Mouse (Mus musculus) left cerebral cortex, adult 2 months (tissue): Measurements from ENCODE around the gene Rbfox1. TPM values are rescaled to one million over a fixed set of nuclear protein-coding genes. Genes with fewer than 3 reads are reported as not detected.

ENCODE experiments used
- DNase-seq, 2 experiments: peaks; one replicate each; pipeline ENCODE4 v3.0.0; 2021 to 2022; ENCODE audit warnings: low spot score in 2 of 2, mixed read lengths in 1 of 2; ENCODE audit errors: extremely low spot score in 1 of 2
- H3K27ac ChIP-seq: fragments of 200-600 bp; 2 replicates; pipeline ENCODE4 v1.8.1; 2022
- H3K4me3 ChIP-seq: fragments of 200-600 bp; 2 replicates; pipeline ENCODE4 v1.8.1; 2022
- CTCF ChIP-seq: fragments of 200-600 bp; IDR thresholded peaks from 2 replicates; pipeline ENCODE4 v1.8.1; 2022; ENCODE audit warnings: antibody characterized with exemption, mild to moderate bottlenecking, moderate library complexity
- intact Hi-C: fragments of 180-260 bp; cut with DNase I; formaldehyde crosslinking; loops from one replicate; pipeline ENCODE4 v1.15.1; 2025
- total RNA-seq, 2 experiments: library from RNA; stranded (reverse); gene quantifications; 2 replicates each; pipeline ENCODE4 v1.2.3; 2021

Rbfox1 gene
- total RNA-seq, 2 experiments from 2014 or later: 330 to 336 TPM

- no peak for TF ChIP-seq CTCF
- DNase-seq: no peak
- H3K27ac ChIP-seq: no peak overlapping the region
- no peak overlapping the region for H3K4me3 ChIP-seq
- intact Hi-C loops: no loop called here
These were observed 1012.6 kb downstream of the Rbfox1 start for GRCm38 (mm10) chr16:6897734-6898133.

- no peak overlapping the region for H3K27ac ChIP-seq
- no peak for DNase-seq
- H3K4me3 ChIP-seq: no peak overlapping the region
- no peak for TF ChIP-seq CTCF
- intact Hi-C loops: no loop called here
These were observed 1014.9 kb downstream of the Rbfox1 start for GRCm38 (mm10) chr16:6900006-6900405.

DNA sequence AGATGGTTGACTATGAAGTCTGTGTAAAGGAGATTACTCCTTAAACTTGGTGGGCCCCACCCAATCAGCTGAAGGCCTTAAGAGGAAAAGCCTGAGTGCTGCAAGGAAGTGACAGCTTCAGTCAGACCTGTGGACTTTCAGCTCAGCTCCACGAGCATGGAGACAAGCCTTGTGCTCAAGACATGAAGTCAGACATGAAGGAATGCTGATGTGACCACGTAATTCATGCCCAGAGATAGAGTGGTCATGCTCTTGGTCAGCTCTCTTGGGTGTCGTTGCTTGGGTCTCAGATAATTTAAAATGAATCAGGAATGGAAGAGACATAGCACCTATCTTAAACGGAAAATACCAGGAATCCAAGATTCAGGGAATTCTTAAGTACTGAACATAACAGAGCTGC is 1019.8 kb downstream of the Rbfox1 start:
- Histone ChIP-seq H3K27ac (no peak overlapping the region), H3K4me3 (no peak overlapping the region)
- no peak for TF ChIP-seq CTCF
- no peak for DNase-seq
- intact Hi-C loops: no loop called here

DNA sequence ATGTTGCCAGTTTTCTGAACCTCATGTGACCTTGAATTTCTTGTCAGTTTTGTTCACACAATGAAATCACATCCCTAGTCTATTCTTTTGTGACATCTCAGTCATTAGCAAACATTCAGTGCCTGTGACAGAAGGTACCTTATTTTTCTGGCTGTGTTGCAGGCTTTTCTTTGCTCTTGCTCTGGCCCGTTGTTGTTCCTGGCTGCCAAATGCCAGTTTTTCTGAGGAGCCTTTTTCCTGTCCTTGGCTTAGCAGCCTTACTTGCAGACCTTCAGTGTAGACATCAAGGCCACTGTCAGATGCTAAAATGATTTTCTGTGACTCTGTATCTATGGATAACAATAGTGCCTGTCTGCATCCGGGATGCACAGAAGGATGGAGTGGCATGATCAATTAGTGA is 1020.8 kb downstream of the Rbfox1 start:
- no peak overlapping the region for H3K4me3 ChIP-seq
- H3K27ac ChIP-seq: no peak overlapping the region
- TF ChIP-seq CTCF: no peak
- no peak for DNase-seq
- intact Hi-C loops: no loop called here

DNA sequence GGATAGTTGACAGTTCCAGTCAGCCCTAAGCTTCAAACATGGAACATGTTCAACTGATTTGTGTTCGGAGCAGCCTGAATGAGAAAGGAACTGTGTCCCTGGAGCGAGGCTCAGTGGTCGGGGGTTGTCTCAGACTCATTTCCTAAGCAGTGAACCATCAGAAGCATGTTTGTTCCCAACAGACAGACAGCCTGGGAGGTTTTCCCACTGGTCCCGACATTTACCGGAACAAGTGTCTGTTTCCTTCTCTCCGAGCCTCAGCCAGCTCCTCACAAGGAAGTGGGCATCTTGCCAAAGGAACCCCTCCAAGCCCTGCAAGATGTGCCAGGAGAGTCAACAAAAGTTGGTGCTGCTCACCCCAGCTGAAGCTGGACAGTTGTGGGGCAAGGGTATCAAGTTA is 1022.4 kb downstream of the Rbfox1 start:
- no peak for DNase-seq
- TF ChIP-seq CTCF: no peak
- no peak overlapping the region for H3K4me3 ChIP-seq
- intact Hi-C loops: no loop called here
- no peak overlapping the region for H3K27ac ChIP-seq

DNA sequence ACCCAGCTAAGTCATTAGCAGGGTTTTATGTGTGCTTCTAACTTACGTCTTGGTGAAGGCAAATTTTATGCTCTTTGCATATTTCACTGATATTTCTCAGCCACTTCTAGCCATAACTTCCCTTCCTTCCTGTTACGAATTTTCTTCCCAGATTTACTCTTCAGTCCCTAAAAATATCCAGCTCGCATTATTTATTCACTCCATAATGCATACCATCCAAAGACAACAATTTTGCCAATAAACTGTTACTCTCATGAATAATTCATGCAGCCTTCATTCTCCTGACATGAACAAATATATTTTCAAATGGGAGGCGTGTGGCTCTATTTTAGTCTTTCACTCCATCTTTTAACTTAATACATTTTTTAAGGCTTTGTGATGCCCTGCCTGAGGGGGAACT is 1029.4 kb downstream of the Rbfox1 start:
- H3K27ac ChIP-seq: no peak overlapping the region
- intact Hi-C loops: no loop called here
- DNase-seq: no peak
- H3K4me3 ChIP-seq: no peak overlapping the region
- TF ChIP-seq CTCF: no peak

- no peak for TF ChIP-seq CTCF
- Histone ChIP-seq H3K4me3 (no peak overlapping the region), H3K27ac (no peak overlapping the region)
- DNase-seq: no peak
- intact Hi-C loops: no loop called here
These were observed 1033.5 kb downstream of the Rbfox1 start for GRCm38 (mm10) chr16:6918641-6919040.

DNA sequence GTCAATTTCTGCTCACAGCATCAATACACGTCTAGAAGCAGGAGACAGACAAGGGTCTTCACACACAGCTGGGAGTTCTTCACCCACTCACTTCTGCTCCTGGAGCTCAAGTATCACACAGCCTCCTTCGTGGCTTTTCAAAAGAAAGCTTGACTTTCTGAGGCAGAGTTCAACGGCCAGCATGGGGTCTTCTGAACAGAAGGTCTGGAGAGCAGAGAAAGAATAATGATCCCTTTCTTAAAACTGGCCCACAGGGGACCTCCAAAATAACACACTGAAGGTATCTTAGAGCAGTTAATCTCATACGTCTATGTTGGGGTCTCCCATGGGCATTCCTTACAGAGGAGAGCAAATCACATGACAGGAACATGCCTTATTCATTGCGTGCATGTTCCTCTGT is 1034.5 kb downstream of the Rbfox1 start:
- intact Hi-C loops: no loop called here
- Histone ChIP-seq H3K4me3 (no peak overlapping the region), H3K27ac (no peak overlapping the region)
- DNase-seq: no peak
- no peak for TF ChIP-seq CTCF

- Histone ChIP-seq H3K27ac (no peak overlapping the region), H3K4me3 (no peak overlapping the region)
- intact Hi-C loops: no loop called here
- no peak for TF ChIP-seq CTCF
- DNase-seq: no peak
These were observed 1042.5 kb downstream of the Rbfox1 start for GRCm38 (mm10) chr16:6927661-6928060.

DNA sequence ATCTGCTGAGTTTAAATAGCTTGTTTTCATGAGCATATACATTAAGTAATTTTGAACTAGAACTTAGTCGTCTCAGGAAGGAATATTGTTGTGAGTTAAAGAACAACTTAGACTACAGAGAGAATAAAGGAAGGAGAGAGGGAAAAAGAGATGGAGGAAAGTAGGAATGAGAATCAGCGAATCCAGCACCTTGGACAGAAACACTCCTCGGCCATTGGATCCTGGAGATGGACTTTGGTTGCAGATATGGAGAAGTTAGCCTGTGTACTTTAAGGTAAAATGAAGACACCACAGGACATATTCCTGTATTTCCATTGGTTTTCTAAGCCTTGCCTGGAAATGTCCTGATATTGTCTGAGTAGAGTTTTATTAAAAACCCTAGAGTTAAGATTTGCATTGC is 1045.6 kb downstream of the Rbfox1 start:
- Histone ChIP-seq H3K27ac (no peak overlapping the region), H3K4me3 (no peak overlapping the region)
- no peak for DNase-seq
- intact Hi-C loops: no loop called here
- no peak for TF ChIP-seq CTCF

DNA sequence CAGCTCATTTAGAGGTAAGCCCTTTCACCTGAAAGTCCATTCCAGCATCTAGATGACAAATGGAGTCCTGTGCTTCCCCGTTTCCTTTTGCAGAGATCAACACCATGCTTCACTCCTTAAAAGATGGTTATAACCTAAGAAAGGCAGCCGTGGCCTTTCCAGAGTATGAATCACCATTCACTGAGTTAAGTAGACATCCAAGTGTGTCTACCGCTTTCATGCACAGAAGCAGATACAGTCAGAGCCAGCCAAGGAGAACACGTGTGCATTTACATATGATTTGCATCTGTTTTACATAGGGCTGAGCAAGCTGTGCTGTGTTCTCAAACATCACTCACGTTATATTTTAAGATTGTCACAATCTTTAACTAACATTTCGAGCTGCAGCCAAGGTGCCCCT is 1061.0 kb downstream of the Rbfox1 start:
- no peak overlapping the region for H3K4me3 ChIP-seq
- peak; percentile 20 to 29 for DNase-seq
- TF ChIP-seq CTCF: no peak
- peak overlapping the region; percentile 55; the same call in 1 of the 2 replicates for H3K27ac ChIP-seq
- intact Hi-C loops: loop anchor here (1.0 to 5.0 kb wide), 3 partner anchors 41 to 91 kb away; no protein-coding TSS in a partner anchor

DNA sequence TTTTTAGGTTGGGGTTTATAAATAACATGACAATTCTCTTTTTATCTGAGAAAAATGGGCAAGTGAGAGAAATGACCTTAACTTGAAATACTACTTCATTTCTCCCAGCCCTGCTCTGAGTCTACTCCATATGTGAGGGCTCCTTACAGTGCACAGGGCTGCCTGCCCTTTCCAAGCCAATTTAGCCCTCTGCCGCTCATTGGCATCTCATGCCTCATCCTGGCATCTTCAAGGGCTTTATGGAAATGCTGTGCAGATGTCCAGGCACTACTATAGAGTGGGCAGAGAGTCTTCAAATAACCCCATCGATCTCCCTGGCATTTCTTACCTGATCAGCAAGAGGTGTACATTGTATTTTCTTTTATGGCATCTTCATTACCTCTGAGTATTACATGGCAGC is 1064.5 kb downstream of the Rbfox1 start:
- Histone ChIP-seq H3K27ac (no peak overlapping the region), H3K4me3 (no peak overlapping the region)
- intact Hi-C loops: loop anchor here (5.0 kb wide), 2 partner anchors 38 to 88 kb away; no protein-coding TSS in a partner anchor
- DNase-seq: no peak
- no peak for TF ChIP-seq CTCF

DNA sequence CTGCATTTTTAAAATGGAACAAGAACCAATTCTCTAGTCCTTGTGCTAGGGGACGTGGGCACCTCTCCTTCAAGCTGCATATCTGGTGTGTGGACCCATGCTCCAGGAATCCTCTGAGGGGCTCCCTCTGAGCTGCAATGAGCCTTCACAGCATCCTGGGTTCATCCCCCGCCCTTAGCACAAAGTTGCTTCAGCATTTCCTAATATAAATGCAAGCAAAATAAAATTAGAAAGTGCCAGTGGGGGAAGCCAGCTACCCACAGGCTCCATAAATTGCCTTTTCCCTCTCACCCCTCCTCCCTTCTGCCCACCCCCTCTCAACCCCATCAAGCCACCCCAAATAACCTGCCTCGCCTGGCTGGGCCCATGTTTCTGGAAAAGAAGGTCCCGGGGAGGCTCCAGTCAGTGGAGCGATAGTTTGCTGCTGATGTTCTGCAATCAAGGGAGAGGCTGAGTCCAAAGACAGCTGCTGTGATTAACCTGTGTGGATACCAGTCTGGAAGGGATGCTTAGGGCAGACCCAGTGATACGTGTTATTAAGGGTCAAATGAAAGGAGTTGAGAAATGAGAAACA is 1070.0 kb downstream of the Rbfox1 start:
- intact Hi-C loops: no loop called here
- no peak overlapping the region for H3K27ac ChIP-seq

More for the DNA sequence above, 1070.0 kb downstream of the Rbfox1 start:
- no peak for TF ChIP-seq CTCF
- H3K4me3 ChIP-seq: no peak overlapping the region
- DNase-seq: no peak
